ENCODE assay signal across 7 mouse cellular contexts in genomic region chr2:9877966-9878563, GRCm38 (mm10). TPM values are rescaled to one million over a fixed set of nuclear protein-coding genes. Genes with fewer than 3 reads are reported as not detected.
A peak's percentile ranks its signal among the peaks of the same experiment; 100 is the strongest.
DNase-seq lines count a peak whose midpoint lies in the region; ATAC-seq and TF ChIP-seq lines count a peak whose summit lies in the region.

No protein-coding gene starts in this region.

- H3K36me3 ChIP-seq in lung, embryonic 14.5 days (ENCODE audit: insufficient read depth) = no peaks in the 10 kb centered on the region
- H3K36me3 ChIP-seq in embryonic facial prominence, embryonic 14.5 days (ENCODE audit: control insufficient read depth, insufficient read depth, low read length) = no peaks in the 10 kb centered on the region
- no peaks in the 10 kb centered on the region for H3K36me3 ChIP-seq in limb, embryonic 13.5 days
- H3K36me3 ChIP-seq in stomach, embryonic 15.5 days = no peaks in the 10 kb centered on the region

- under 1% methylated on average over 19 of the region's 19 CpGs for WGBS in lung, embryonic 14.5 days
- 0% methylated on average over 18 of the region's 19 CpGs for WGBS in embryonic facial prominence, embryonic 14.5 days
- under 1% methylated on average over 19 of the region's 19 CpGs for WGBS in limb, embryonic 13.5 days
- 1% methylated on average over 19 of the region's 19 CpGs for WGBS in stomach, embryonic 15.5 days

- no peak for ATAC-seq in lung, embryonic 14.5 days (ENCODE audit: insufficient read depth)
- ATAC-seq in embryonic facial prominence, embryonic 14.5 days (ENCODE audit: low read depth) = no peak
- no peak for ATAC-seq in limb, embryonic 13.5 days (ENCODE audit: low FRiP score, low read depth)
- ATAC-seq in stomach, embryonic 15.5 days (ENCODE audit: insufficient read depth, low FRiP score, low read depth) = no peak

- no peaks in the 10 kb centered on the region for H3K9me3 ChIP-seq in lung, embryonic 14.5 days (ENCODE audit: low read depth, low read length)
- H3K9me3 ChIP-seq in embryonic facial prominence, embryonic 14.5 days (ENCODE audit: control insufficient read depth, low read length) = no peaks in the 10 kb centered on the region
- H3K9me3 ChIP-seq in limb, embryonic 13.5 days = no peaks in the 10 kb centered on the region
- H3K9me3 ChIP-seq in stomach, embryonic 15.5 days = no peaks in the 10 kb centered on the region

- peaks cover 7% of the 10 kb centered on the region; the same call in 1 of the 2 replicates for H3K4me1 ChIP-seq in lung, embryonic 14.5 days (ENCODE audit: insufficient read depth)
- H3K4me1 ChIP-seq in embryonic facial prominence, embryonic 14.5 days (ENCODE audit: control insufficient read depth, insufficient read depth, low read length) = peaks cover 26% of the 10 kb centered on the region; the same call in 1 of the 2 replicates
- peaks cover 55% of the 10 kb centered on the region for H3K4me1 ChIP-seq in limb, embryonic 13.5 days
- H3K4me1 ChIP-seq in stomach, embryonic 15.5 days = peaks cover 27% of the 10 kb centered on the region

- peaks cover 82% of the 10 kb centered on the region for H3K27me3 ChIP-seq in lung, embryonic 14.5 days (ENCODE audit: insufficient read depth, low read length)
- H3K27me3 ChIP-seq in embryonic facial prominence, embryonic 14.5 days (replicated peaks; ENCODE audit: control insufficient read depth, insufficient read depth, low read length) = peaks cover 89% of the 10 kb centered on the region
- peaks cover 98% of the 10 kb centered on the region for H3K27me3 ChIP-seq in limb, embryonic 13.5 days
- H3K27me3 ChIP-seq in stomach, embryonic 15.5 days (replicated peaks) = peaks cover 64% of the 10 kb centered on the region

- peak overlapping the region; percentile 49 for H3K4me3 ChIP-seq in lung, embryonic 14.5 days (ENCODE audit: low read depth, low read length)
- peak overlapping the region; percentile 48 for H3K4me3 ChIP-seq in embryonic facial prominence, embryonic 14.5 days (ENCODE audit: low read depth, low read length)
- peak overlapping the region; percentile 48 for H3K4me3 ChIP-seq in limb, embryonic 13.5 days
- H3K4me3 ChIP-seq in stomach, embryonic 15.5 days (replicated peaks) = peak overlapping the region; percentile 48

- H3K4me2 ChIP-seq in lung, embryonic 14.5 days = peak overlapping the region; percentile 98
- peak overlapping the region; percentile 77 for H3K4me2 ChIP-seq in embryonic facial prominence, embryonic 14.5 days (ENCODE audit: low read depth, low read length)
- H3K4me2 ChIP-seq in limb, embryonic 13.5 days (replicated peaks) = peak overlapping the region; percentile 77
- peak overlapping the region; percentile 92 for H3K4me2 ChIP-seq in stomach, embryonic 15.5 days

- H3K9ac ChIP-seq in lung, embryonic 14.5 days = no peak overlapping the region; the same call in 1 of the 2 replicates
- peak overlapping the region; percentile 67 for H3K9ac ChIP-seq in embryonic facial prominence, embryonic 14.5 days (ENCODE audit: low read depth, low read length)
- H3K9ac ChIP-seq in limb, embryonic 13.5 days = peak overlapping the region; percentile 35; the same call in 1 of the 2 replicates
- no peak overlapping the region for H3K9ac ChIP-seq in stomach, embryonic 15.5 days

- no peak for TF ChIP-seq CTCF in lung, embryonic 14.5 days (IDR thresholded peaks at IDR 0.05; ENCODE audit: low read depth)

- DNase-seq in lung, embryonic 14.5 days = no peak
- no peak for DNase-seq in lung, adult 18-20 months
- no peak for DNase-seq in embryonic facial prominence, embryonic 14.5 days (ENCODE audit: low spot score)
- no peak for DNase-seq in urinary bladder, postnatal 36 days (ENCODE audit: low spot score in 2 of 2)
- DNase-seq in right cerebral cortex, postnatal 36 days (ENCODE audit: low spot score in 2 of 2) = no peak

- H3K27ac ChIP-seq in lung, embryonic 14.5 days (ENCODE audit: low read depth) = no peak overlapping the region
- peak overlapping the region; percentile 65 for H3K27ac ChIP-seq in embryonic facial prominence, embryonic 14.5 days (replicated peaks; ENCODE audit: low read depth, low read length)
- H3K27ac ChIP-seq in limb, embryonic 13.5 days = no peak overlapping the region
- no peak overlapping the region for H3K27ac ChIP-seq in stomach, embryonic 15.5 days

RNA-seq across cellular contexts. Expression of gene 4930412O13Rik, which starts 3.0 kb away (rescaled TPM):
- not detected in 2 replicates for polyA plus RNA-seq in lung, embryonic 14.5 days (2014; fragmentation: Nextera tagmentation; extraction: Ambion mirVana)
- polyA plus RNA-seq in embryonic facial prominence, embryonic 14.5 days (2014; fragmentation: Nextera tagmentation; extraction: Ambion mirVana) = 0.29 and 0.34 TPM in 2 replicates
- polyA plus RNA-seq in limb, embryonic 13.5 days (2015; fragmentation: Nextera tagmentation; extraction: Ambion mirVana) = 0.23 TPM in 1 of 2 replicates, not detected in the other
- polyA plus RNA-seq in stomach, embryonic 15.5 days (2015; fragmentation: Nextera tagmentation; extraction: Ambion mirVana) = not detected in 2 replicates

RNA-seq across cellular contexts. Expression of gene 9230102O04Rik, which starts 11.3 kb away (rescaled TPM):
- not detected in 2 replicates for polyA plus RNA-seq in lung, embryonic 14.5 days (2014; fragmentation: Nextera tagmentation; extraction: Ambion mirVana)
- 0.97 TPM in 1 of 2 replicates, not detected in the other for polyA plus RNA-seq in embryonic facial prominence, embryonic 14.5 days (2014; fragmentation: Nextera tagmentation; extraction: Ambion mirVana)
- not detected in 2 replicates for polyA plus RNA-seq in limb, embryonic 13.5 days (2015; fragmentation: Nextera tagmentation; extraction: Ambion mirVana)
- not detected in 2 replicates for polyA plus RNA-seq in stomach, embryonic 15.5 days (2015; fragmentation: Nextera tagmentation; extraction: Ambion mirVana)

RNA-seq across cellular contexts. Expression of gene Gata3, which starts 11.8 kb away (rescaled TPM):
- polyA plus RNA-seq in lung, embryonic 14.5 days (2014; fragmentation: Nextera tagmentation; extraction: Ambion mirVana) = 2.9 and 3.4 TPM in 2 replicates
- polyA plus RNA-seq in embryonic facial prominence, embryonic 14.5 days (2014; fragmentation: Nextera tagmentation; extraction: Ambion mirVana) = 15.7 and 23.1 TPM in 2 replicates
- 7.8 and 8.9 TPM in 2 replicates for polyA plus RNA-seq in limb, embryonic 13.5 days (2015; fragmentation: Nextera tagmentation; extraction: Ambion mirVana)
- polyA plus RNA-seq in stomach, embryonic 15.5 days (2015; fragmentation: Nextera tagmentation; extraction: Ambion mirVana) = 4.5 and 4.6 TPM in 2 replicates

Comparison
In these comparisons a context has a peak if more than half of its experiments do, and no peak if none do; other contexts are left out.
1. H3K9ac ChIP-seq: peak in embryonic facial prominence, embryonic 14.5 days (single experiment) and limb, embryonic 13.5 days (single experiment); none in lung, embryonic 14.5 days (single experiment) and stomach, embryonic 15.5 days (single experiment).
2. Peak in every context shown above with its lines, with median percentiles within 50 percentile points of each other: H3K4me2 ChIP-seq and H3K4me3 ChIP-seq.